Mouse (Mus musculus): ENCODE results near the gene Car5a.

DNA sequence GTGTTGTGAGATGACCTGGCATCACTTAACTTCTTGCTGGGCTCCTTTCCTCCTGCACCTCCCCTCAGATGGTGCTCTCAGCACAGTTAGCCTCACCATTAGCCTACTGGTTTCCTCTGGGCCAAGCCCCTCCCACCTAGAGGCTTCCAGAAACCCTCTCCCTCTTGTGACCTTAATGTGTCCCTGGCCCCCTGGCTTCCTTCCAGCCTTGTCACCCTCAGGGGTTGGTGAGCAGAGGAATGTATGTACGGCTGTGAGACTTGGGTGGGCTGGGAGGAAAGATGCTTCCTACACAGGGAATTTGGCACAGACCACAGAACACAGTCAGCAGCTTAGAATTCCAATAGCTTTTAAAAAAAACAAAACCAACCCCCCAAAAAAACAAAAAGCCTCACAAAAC lies 63.9 kb downstream of the Car5a start:
- TF ChIP-seq ZC3H11A (IDR thresholded peaks at IDR 0.05; ENCODE audit: low read depth, low read length) = no peak
- TF ChIP-seq CTCF (IDR thresholded peaks at IDR 0.05 in 2 of 3, conservative IDR thresholded peaks at IDR 0.05 in 1 of 3; ENCODE audit: control insufficient read depth in 1 of 3, insufficient read depth in 1 of 3, low read depth in 2 of 3, low read length in 3 of 3, poor library complexity in 1 of 3, severe bottlenecking in 1 of 3) = no peak
- no peak for TF ChIP-seq USF1 (IDR thresholded peaks at IDR 0.05; ENCODE audit: low read depth, low read length)
- no peak for TF ChIP-seq TCF12 (IDR thresholded peaks at IDR 0.05; ENCODE audit: low read depth, low read length)
- no peak; a peak in 1 of 4 replicates for TF ChIP-seq POLR2A (IDR thresholded peaks at IDR 0.05; ENCODE audit: control insufficient read depth in 1 of 2, insufficient read depth in 1 of 2, low read depth in 1 of 2, low read length in 2 of 2, poor library complexity in 1 of 2)
- no peak for TF ChIP-seq ETS1 (IDR thresholded peaks at IDR 0.05; ENCODE audit: low read depth, low read length)
- no peak for TF ChIP-seq TBP (IDR thresholded peaks at IDR 0.05; ENCODE audit: low read depth, low read length)
- TF ChIP-seq EP300 (IDR thresholded peaks at IDR 0.05; ENCODE audit: low read depth in 1 of 2, low read length in 2 of 2) = no peak
- TF ChIP-seq MAX (IDR thresholded peaks at IDR 0.05; ENCODE audit: low read length) = no peak
- TF ChIP-seq CHD1 (IDR thresholded peaks at IDR 0.05; ENCODE audit: low read depth, low read length) = no peak
- no peak for TF ChIP-seq KAT2A (conservative IDR thresholded peaks at IDR 0.05; ENCODE audit: low read depth, low read length)
- TF ChIP-seq HCFC1 (IDR thresholded peaks at IDR 0.05; ENCODE audit: low read depth, low read length) = no peak
